Mouse (Mus musculus) cerebellum, adult (tissue): Measurements from ENCODE around the gene Isg15.
"Not testable (repeated sequence)": the region's sequence is repeated elsewhere in the genome, so short reads cannot be mapped to it uniquely, and the experiment has no call there.

Experiments used
- ATAC-seq: cut with Nextera tagmentation; 2 replicates; pipeline ENCODE4 v1.9.2; 2017; ENCODE audit warnings: mild to moderate bottlenecking, moderate library complexity, mixed read lengths; ENCODE audit not compliant: insufficient number of reproducible peaks, low FRiP score, low TSS enrichment

The Isg15 gene

DNA sequence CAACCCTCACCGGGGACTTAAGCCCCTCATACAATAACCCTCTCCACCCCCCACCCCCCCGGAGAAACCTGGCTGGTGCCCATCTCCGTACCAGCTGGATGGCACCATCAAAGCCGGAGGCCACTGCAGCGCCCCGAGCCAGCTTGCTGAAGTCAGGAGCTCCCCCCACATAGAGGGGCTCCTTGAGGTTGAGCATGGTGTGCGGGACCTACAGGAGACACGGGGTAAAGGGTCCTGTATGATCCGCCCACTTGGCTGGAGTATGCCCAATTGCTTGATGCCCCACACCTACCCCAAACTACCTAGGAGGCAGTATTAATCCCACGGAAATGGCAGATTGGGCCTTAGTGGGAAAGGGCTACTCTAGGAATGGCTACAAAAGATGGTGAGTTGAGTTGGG, 31.5 kb downstream of the Isg15 start:
- no peak for ATAC-seq

DNA sequence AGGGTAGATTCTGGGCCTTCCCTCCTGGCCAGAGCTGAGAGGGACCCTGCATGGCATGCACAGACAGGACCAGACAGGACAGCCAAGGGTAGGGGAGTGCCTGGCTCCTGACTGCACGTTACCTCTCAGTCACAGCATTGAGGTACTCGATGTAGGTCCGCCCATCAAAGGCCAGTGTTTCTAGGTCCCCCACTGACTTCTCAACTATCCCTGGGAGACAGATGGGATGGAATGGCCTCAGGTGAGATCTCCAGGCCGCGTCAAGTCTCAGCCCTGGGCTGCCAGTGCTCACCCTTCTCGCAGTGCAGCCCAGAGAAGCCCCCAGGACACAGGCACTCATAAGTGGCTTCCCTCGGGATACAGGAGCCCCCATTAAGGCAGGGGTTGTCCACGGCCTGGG, 32.0 kb downstream of the Isg15 start:
- ATAC-seq: no peak

DNA sequence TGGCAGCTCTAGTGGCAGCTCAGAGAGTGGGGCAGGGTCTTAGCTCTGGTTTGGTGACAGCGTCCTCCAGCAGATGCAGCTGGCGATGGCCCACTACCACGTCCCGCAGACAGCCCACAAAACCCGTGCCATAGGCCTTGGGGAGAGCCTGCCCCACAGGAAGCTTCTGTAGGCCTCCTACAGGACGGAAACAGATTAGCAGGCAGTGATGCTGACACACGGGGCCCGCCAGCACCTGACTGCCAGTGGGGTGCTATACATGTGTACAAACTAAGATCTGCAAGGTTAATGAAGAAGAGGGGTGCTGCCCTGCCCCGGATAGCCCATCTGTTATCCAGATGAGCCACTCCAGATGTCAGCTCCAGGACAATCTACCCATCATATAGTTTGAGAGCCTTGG, 34.1 kb downstream of the Isg15 start:
- ATAC-seq: no peak

DNA sequence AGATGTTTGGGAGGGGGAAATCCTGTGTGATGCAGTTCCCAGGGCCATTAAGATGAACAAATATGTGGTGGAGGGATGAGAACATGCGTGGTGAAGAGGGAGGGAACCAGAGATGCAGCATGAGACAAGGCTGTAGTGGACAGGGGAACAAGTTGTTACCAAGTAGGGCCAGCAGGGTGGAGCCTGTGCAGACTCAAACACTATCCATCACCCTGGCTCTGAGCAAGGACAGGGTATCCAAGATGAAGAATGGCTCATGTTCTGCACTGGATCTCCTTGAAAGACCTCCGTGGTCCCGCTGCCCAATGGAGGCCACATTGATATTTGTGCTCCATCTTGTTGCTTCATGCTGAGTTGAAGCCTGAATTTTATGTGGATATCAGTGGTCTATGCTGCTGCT, 45.8 kb downstream of the Isg15 start:
- ATAC-seq: no peak

DNA sequence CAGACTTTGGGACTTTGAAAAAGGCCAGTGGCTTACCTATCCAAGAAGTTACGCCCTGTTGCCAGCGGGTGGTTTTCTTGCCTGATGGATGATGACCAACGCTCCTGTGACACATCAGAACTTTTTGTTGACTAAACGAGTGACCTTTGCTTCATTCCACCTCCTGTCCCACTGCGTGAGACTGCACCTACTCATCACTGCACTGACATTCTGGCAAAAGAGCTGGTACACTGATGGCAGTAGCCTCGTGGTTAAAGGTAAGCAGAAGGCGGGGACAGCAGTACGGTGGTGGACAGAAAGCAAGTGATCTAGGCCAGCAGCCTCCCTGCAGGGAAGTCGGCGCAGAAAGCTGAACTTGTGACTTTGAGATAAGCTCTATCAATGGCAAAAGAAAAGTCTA, 49.7 kb downstream of the Isg15 start:
- not testable (repeated sequence) for ATAC-seq
